Mouse (Mus musculus) neural tube, embryonic 14.5 days (tissue): ENCODE data around the gene Jpt1. TPM values are rescaled to one million over a fixed set of nuclear protein-coding genes. Genes with fewer than 3 reads are reported as not detected.

Experiments
- ATAC-seq: fragments of 200-750 bp; cut with Nextera tagmentation; 2 replicates; pipeline ENCODE4 v1.8.0; 2017; ENCODE audit warnings: low read depth, mild to moderate bottlenecking, moderate TSS enrichment, moderate library complexity
- H3K27ac ChIP-seq: fragments of 300-500 bp; sonication (generic); 2 replicates; pipeline ENCODE4 v1.5.1; 2014; ENCODE audit warnings: low read depth, mild to moderate bottlenecking, control low read depth, low read length, moderate library complexity, mixed read lengths
- H3K27me3 ChIP-seq: fragments of 300-500 bp; sonication (generic); 2 replicates; pipeline ENCODE4 v1.6.1; 2014; ENCODE audit warnings: low read length; ENCODE audit not compliant: control insufficient read depth, insufficient read depth
- H3K36me3 ChIP-seq: fragments of 300-500 bp; sonication (generic); 2 replicates; pipeline ENCODE4 v1.6.1; 2014; ENCODE audit warnings: low read length, mixed read lengths; ENCODE audit not compliant: control insufficient read depth, insufficient read depth
- H3K4me1 ChIP-seq: fragments of 300-500 bp; sonication (generic); 2 replicates; pipeline ENCODE4 v1.6.1; 2014; ENCODE audit warnings: low read length; ENCODE audit not compliant: control insufficient read depth, insufficient read depth
- H3K4me2 ChIP-seq: fragments of 300-500 bp; sonication (generic); 2 replicates; pipeline ENCODE4 v1.6.1; 2014; ENCODE audit warnings: mild to moderate bottlenecking, low read depth, low read length, control low read depth
- H3K4me3 ChIP-seq: fragments of 300-500 bp; sonication (generic); 2 replicates; pipeline ENCODE4 v1.5.1; 2014; ENCODE audit warnings: low read depth, low read length, control low read depth, mixed read lengths
- H3K9ac ChIP-seq: fragments of 300-500 bp; sonication (generic); replicated peaks from 2 replicates; pipeline ENCODE4 v1.6.1; 2014; ENCODE audit warnings: low read depth, mild to moderate bottlenecking, control low read depth, low read length, mixed read lengths
- H3K9me3 ChIP-seq: fragments of 300-500 bp; sonication (generic); 2 replicates; pipeline ENCODE4 v1.6.1; 2016; ENCODE audit warnings: low read length; ENCODE audit not compliant: control insufficient read depth
- WGBS: fragments of 180-500 bp; shearing (Covaris S2); extraction: QIAGEN DNeasy Blood & Tissue Kit; methylation state at CpG from one replicate; pipeline ENCODE4 v1.1.7; 2014; 5-methylcytosine and 5-hydroxymethylcytosine counted together
- polyA plus RNA-seq: library from polyadenylated mRNA; unstranded; fragments of >200 nt; fragmentation: Nextera tagmentation; extraction: Ambion mirVana; gene quantifications from 2 replicates; pipeline ENCODE4 v1.2.1, GENCODE M21; 2014

The Jpt1 gene
- polyA plus RNA-seq, 1 experiment from 2014 or later = 1,347 TPM

DNA sequence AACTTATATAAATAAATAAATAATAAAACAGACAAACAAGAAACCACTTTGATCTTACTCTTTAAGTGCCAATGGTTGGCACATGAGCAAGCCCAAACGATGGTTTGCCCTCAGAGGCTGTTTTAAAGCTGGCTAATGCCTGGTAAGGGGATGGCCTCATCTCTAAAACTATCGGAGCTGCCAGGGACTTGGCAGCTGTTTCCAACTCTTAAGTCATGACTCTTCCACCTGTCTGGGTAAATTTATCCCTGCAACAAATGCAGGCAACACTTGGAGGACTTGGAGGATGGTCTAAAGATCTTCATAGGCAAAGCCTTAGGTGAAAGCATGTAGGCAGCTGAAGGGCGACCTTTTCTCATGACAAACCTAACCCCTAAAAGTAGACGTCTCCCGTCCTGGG is 2.8 kb upstream of the Jpt1 start:
- H3K4me2 ChIP-seq = no peak overlapping the region
- no peaks in the 10 kb centered on the region for H3K36me3 ChIP-seq
- H3K27me3 ChIP-seq = no peaks in the 10 kb centered on the region; the same call in 1 of the 2 replicates
- H3K9ac ChIP-seq = no peak overlapping the region
- H3K9me3 ChIP-seq = no peaks in the 10 kb centered on the region
- no peak for ATAC-seq
- 84% methylated on average over 5 of the region's 5 CpGs for WGBS
- no peak overlapping the region for H3K4me3 ChIP-seq
- H3K27ac ChIP-seq = no peak overlapping the region
- peaks cover 5% of the 10 kb centered on the region; the same call in 1 of the 2 replicates for H3K4me1 ChIP-seq

DNA sequence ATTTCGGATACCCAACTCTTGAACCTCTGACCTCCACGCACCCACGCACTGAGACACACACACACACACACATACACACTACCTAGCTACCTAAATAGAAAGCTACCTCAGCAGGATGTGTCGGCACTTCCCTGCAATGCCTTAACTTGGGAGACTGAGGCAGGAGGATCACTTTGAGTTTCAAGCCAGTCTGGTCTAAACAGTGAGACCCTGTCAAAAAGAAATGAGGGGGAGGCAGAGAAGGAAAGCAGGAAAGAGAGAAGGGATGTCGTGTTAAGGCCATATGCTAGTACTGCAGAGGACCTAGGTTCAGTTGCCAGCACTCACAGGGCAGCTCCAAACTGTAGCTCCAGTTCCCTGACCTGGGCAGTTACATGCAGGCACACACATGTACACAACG is 834 bp upstream of the Jpt1 start:
- Histone ChIP-seq H3K9me3 (no peaks in the 10 kb centered on the region), H3K9ac (no peak overlapping the region), H3K27ac (no peak overlapping the region), H3K4me3 (no peak overlapping the region), H3K27me3 (no peaks in the 10 kb centered on the region; the same call in 1 of the 2 replicates), H3K4me1 (peaks cover 25% of the 10 kb centered on the region), H3K4me2 (no peak overlapping the region), H3K36me3 (no peaks in the 10 kb centered on the region)
- 80% methylated on average over 6 of the region's 6 CpGs for WGBS
- no peak for ATAC-seq

DNA sequence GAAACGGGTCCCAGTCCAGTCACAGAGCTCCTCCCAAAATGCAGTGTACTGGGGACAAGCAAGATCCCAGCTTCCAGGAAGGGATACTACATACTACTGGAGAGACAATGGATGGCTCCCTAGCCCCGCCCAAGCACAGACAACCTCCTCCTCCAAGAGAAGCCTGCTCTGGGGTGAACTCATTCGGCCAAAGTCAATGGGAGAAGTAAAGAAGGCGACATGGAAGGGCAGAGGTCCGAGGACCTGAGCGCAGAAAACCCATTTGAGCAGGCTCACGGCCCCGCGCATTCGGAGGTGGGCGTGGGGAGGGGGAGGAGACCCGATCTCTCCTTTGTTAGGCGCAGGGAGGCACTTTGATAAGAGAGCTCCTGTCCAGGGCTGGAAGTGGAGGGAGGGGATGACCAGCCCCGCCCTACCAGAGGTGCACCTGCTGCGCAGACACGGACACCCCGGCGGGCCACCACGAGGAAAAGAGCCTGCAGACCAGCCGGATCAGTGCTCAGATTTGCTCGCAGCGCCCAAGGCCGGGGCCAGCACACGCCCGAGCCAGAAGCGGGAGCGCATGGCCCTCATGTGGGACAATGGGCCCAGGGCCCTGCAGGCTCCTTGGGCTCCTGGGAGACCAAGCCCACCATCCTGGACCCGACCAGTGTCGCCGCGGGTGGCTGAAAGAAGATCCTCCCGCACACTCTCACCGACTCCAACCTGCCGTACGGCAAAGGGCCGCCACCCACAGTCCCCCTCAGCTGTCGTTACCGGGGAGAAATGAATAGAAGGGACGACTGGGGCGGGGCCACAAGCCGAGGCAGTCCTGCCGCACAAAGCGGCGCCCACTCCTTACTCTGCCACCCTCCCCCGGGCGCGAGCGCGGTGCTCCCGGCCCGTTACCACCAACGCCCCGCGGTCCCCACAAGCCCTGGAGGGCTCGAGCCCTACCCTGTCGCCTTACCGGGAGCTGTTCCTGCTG is 633 bp downstream of the Jpt1 start:
- peak overlapping the region; percentile 100 for H3K9ac ChIP-seq
- peak overlapping the region; percentile 92 for H3K4me2 ChIP-seq
- under 1% methylated on average over 57 of the region's 57 CpGs for WGBS
- H3K36me3 ChIP-seq = no peaks in the 10 kb centered on the region
- ATAC-seq = peak; percentile 68
- H3K4me3 ChIP-seq = peak overlapping the region; percentile 100
- peak overlapping the region; percentile 86 for H3K27ac ChIP-seq
- peaks cover 33% of the 10 kb centered on the region for H3K4me1 ChIP-seq
- no peaks in the 10 kb centered on the region for H3K9me3 ChIP-seq
- no peaks in the 10 kb centered on the region; the same call in 1 of the 2 replicates for H3K27me3 ChIP-seq

DNA sequence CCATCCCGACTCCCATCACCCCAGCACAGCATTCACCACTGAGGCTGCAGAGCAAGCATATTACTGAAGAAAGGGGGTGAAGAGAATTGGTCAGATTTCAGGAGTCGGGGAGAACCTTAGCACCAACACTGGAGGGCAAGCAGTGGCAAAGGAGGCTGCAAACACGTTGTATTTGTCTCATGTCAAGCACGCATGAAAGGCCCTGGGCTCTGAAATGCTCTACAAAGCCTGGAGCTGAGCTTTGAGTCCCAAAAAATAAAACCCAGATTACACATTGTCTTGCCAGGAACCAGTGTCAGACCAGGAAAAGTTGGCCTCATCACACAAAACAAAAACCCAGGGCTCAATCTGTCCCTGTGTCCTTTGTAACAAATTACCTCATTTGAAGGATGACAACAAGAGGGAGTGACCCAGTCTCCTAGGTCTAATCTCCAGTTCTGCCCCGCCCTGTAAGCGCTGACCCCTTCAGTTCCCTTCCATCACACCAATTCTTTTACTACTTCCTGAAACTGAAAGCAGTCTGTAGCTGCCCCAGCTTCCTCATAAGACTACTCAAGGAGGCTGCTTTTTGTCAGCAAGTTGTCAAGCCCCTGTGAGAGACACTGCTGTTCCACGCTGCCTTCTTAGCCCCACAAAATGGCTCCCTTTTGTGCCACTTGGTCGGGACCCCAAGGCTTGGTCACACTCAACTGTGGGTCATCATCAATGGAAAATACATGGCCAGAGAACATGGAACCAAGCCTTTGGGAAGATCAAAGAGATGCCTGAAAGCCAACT is 1.6 kb downstream of the Jpt1 start:
- Histone ChIP-seq H3K4me1 (peaks cover 36% of the 10 kb centered on the region), H3K27me3 (no peaks in the 10 kb centered on the region; the same call in 1 of the 2 replicates), H3K4me2 (peak overlapping the region; percentile 92), H3K9me3 (no peaks in the 10 kb centered on the region), H3K4me3 (peak overlapping the region; percentile 100), H3K36me3 (no peaks in the 10 kb centered on the region), H3K9ac (peak overlapping the region; percentile 100), H3K27ac (peak overlapping the region; percentile 86)
- no peak for ATAC-seq
- 13% methylated on average over 8 of the region's 8 CpGs for WGBS

DNA sequence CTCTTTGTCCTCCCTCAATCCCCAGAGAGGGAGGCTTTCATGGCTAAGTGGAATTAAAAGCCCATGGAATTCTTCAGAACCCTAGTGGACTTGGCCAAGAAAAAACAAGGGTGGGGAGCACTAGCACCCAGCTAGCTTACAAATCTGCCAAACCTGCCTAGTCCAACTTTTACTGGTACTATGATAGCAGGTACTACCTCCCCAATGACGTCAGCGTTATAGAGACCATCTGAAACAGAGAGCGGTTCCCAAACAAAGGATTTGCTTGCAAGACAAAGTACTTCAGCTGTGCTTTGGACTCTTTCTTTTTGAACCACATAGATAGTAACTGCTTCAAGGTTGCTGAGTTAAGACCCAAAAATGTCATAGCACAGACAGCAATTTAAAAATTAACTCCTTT is 2.2 kb downstream of the Jpt1 start:
- Histone ChIP-seq H3K4me3 (peak overlapping the region; percentile 100), H3K9ac (peak overlapping the region; percentile 100), H3K9me3 (no peaks in the 10 kb centered on the region), H3K27ac (peak overlapping the region; percentile 86), H3K27me3 (no peaks in the 10 kb centered on the region; the same call in 1 of the 2 replicates), H3K36me3 (no peaks in the 10 kb centered on the region), H3K4me1 (peaks cover 37% of the 10 kb centered on the region), H3K4me2 (peak overlapping the region; percentile 92)
- ATAC-seq = no peak
- 23% methylated on average over 3 of the region's 3 CpGs for WGBS

DNA sequence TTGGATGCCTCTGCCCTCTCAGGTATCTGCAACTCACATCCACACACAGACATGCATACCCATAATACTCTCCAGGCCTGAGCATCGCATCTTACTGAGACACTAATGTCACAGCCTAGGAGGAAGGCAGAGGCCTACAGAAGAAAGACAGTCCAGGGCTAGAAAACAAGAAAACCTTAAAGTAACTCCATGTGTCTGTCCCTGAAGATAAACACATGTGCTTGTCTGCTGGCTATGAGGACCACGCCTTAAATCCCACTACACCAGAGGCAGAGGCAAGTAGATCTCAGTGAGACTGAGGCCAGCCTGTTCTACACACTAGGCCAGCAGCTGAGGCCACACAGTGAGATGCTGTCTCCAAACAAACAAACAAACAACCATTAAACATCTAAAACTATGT is 3.1 kb downstream of the Jpt1 start:
- Histone ChIP-seq H3K4me3 (peak overlapping the region; percentile 100), H3K9me3 (no peaks in the 10 kb centered on the region), H3K9ac (peak overlapping the region; percentile 100), H3K4me2 (peak overlapping the region; percentile 92), H3K27me3 (no peaks in the 10 kb centered on the region; the same call in 1 of the 2 replicates), H3K4me1 (peaks cover 37% of the 10 kb centered on the region), H3K36me3 (no peaks in the 10 kb centered on the region), H3K27ac (no peak overlapping the region; the same call in 1 of the 2 replicates)
- WGBS = 50% methylated on average over 2 of the region's 2 CpGs
- no peak for ATAC-seq

DNA sequence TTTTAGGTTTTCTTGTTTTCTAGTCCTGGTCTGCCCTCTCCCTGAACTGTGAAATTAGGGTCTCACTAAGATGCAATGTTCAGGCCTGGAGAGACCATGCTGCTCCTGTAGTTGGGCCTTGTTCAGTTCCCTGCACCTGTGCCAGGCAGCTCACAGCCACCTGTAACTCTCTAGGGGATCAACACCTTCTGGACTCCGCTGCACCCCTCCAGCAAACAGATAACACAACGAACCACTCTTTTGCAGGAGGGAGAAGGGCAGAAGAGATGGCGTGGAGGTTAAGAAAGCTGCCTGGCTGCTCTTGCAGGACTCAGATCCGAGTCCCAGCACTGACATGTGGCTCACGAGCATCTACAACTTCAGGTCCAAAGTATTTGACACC is 3.7 kb downstream of the Jpt1 start:
- ATAC-seq = no peak
- Histone ChIP-seq H3K4me1 (peaks cover 37% of the 10 kb centered on the region), H3K9ac (0 out of 2 replicates have a peak overlapping the region, but pooled peaks have one; percentile 5), H3K4me2 (peak overlapping the region; percentile 92), H3K4me3 (peak overlapping the region; percentile 100; the same call in 1 of the 2 replicates), H3K36me3 (no peaks in the 10 kb centered on the region), H3K9me3 (no peaks in the 10 kb centered on the region), H3K27me3 (no peaks in the 10 kb centered on the region; the same call in 1 of the 2 replicates), H3K27ac (no peak overlapping the region)
- WGBS = 57% methylated on average over 5 of the region's 5 CpGs

DNA sequence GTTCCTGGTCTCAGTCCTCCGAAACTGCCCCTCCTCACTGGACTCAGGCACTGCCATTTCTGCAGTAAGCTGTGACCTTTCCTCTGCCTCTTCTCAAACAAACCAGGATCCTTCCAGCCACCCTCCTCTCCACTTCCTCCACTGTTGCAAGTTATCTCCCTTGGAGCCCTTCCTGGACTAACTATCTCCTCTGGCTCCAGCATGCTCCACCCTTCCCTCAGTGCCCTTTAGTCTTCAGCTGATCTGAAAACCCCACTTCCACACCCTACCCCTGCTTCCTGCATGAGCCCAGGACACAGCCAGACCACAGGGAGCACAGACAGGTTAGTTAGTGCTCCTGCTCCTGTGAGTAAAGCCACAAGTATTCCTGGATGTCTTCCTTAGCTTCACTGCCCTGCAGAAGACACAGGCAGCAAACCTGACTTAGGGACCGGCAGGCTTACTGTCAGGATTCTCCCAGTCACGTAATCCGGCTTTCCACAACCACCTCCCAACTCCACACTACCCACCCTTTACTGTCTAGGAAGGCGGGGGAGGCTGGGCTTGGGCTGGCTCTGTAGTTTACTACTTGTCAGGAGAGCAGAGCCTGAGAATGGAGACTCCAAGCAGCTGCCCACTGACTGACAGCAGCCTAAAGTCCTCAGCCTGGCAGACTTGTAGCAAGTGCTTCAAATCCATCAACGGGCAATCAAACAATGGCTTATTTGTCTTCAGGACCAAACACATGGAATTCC is 4.2 kb downstream of the Jpt1 start:
- H3K27ac ChIP-seq = no peak overlapping the region
- no peaks in the 10 kb centered on the region for H3K9me3 ChIP-seq
- 0 out of 2 replicates have a peak overlapping the region, but pooled peaks have one; percentile 5 for H3K9ac ChIP-seq
- 33% methylated on average over 6 of the region's 6 CpGs for WGBS
- H3K4me2 ChIP-seq = peak overlapping the region; percentile 92
- H3K36me3 ChIP-seq = no peaks in the 10 kb centered on the region
- H3K4me1 ChIP-seq = peaks cover 37% of the 10 kb centered on the region
- no peak for ATAC-seq
- peak overlapping the region; percentile 13; the same call in 1 of the 2 replicates for H3K4me3 ChIP-seq
- no peaks in the 10 kb centered on the region; the same call in 1 of the 2 replicates for H3K27me3 ChIP-seq
